Mouse (Mus musculus): ENCODE results near the gene Frmd4a. TPM values are rescaled to one million over a fixed set of nuclear protein-coding genes. Genes with fewer than 3 reads are reported as not detected.

Frmd4a gene
- polyA plus RNA-seq, 1 experiment from 2014 or later, result 33.1 TPM

GRCm38 (mm10) chr2:4435051-4435450, 417.5 kb downstream of the Frmd4a start:
- Histone ChIP-seq H3K27me3 (ENCODE audit: low read depth, poor library complexity, severe bottlenecking) (no peaks in the 10 kb centered on the region), H3K4me1 (peaks cover 33% of the 10 kb centered on the region)
- WGBS, result 90% methylated on average over 8 of the region's 8 CpGs

GRCm38 (mm10) chr2:4436361-4437231, 419.1 kb downstream of the Frmd4a start:
- Histone ChIP-seq H3K36me3 (peaks cover 72% of the 10 kb centered on the region), H3K27ac (replicated peaks) (peak overlapping the region; percentile 79), H3K4me1 (peaks cover 39% of the 10 kb centered on the region), H3K4me3 (no peak overlapping the region), H3K27me3 (ENCODE audit: low read depth, poor library complexity, severe bottlenecking) (no peaks in the 10 kb centered on the region), H3K9me3 (replicated peaks) (no peaks in the 10 kb centered on the region)
- WGBS, result 77% methylated on average over 19 of the region's 19 CpGs
- peak; percentile 50 for DNase-seq (ENCODE audit: low spot score)

More at GRCm38 (mm10) chr2:4435051-4435450, 417.5 kb downstream of the Frmd4a start:
- H3K36me3 ChIP-seq, result peaks cover 73% of the 10 kb centered on the region
- H3K9me3 ChIP-seq (replicated peaks), result no peaks in the 10 kb centered on the region
- no peak overlapping the region for H3K4me3 ChIP-seq
- peak overlapping the region; percentile 79; the same call in 1 of the 2 replicates for H3K27ac ChIP-seq (replicated peaks)
- no peak for DNase-seq (ENCODE audit: low spot score)

GRCm38 (mm10) chr2:4438739-4439138, 421.2 kb downstream of the Frmd4a start:
- H3K4me3 ChIP-seq, result no peak overlapping the region
- no peaks in the 10 kb centered on the region for H3K9me3 ChIP-seq (replicated peaks)
- H3K27ac ChIP-seq (replicated peaks), result no peak overlapping the region
- H3K4me1 ChIP-seq, result peaks cover 41% of the 10 kb centered on the region
- H3K27me3 ChIP-seq (ENCODE audit: low read depth, poor library complexity, severe bottlenecking), result no peaks in the 10 kb centered on the region
- 69% methylated on average over 7 of the region's 7 CpGs for WGBS
- no peak for DNase-seq (ENCODE audit: low spot score)
- peaks cover 66% of the 10 kb centered on the region for H3K36me3 ChIP-seq

- H3K36me3 ChIP-seq, result peaks cover 60% of the 10 kb centered on the region
Measured at GRCm38 (mm10) chr2:4439909-4440308, 422.4 kb downstream of the Frmd4a start.

GRCm38 (mm10) chr2:4441840-4442239, 424.3 kb downstream of the Frmd4a start:
- H3K36me3 ChIP-seq, result peaks cover 54% of the 10 kb centered on the region
- no peak overlapping the region for H3K4me3 ChIP-seq
- peaks cover 27% of the 10 kb centered on the region for H3K4me1 ChIP-seq
- no peak overlapping the region for H3K27ac ChIP-seq (replicated peaks)
- no peaks in the 10 kb centered on the region for H3K27me3 ChIP-seq (ENCODE audit: low read depth, poor library complexity, severe bottlenecking)
- no peaks in the 10 kb centered on the region for H3K9me3 ChIP-seq (replicated peaks)
- WGBS, result 96% methylated on average over 4 of the region's 4 CpGs
- no peak for DNase-seq (ENCODE audit: low spot score)

More at GRCm38 (mm10) chr2:4439909-4440308, 422.4 kb downstream of the Frmd4a start:
- Histone ChIP-seq H3K9me3 (replicated peaks) (no peaks in the 10 kb centered on the region), H3K27me3 (ENCODE audit: low read depth, poor library complexity, severe bottlenecking) (no peaks in the 10 kb centered on the region), H3K4me1 (peaks cover 41% of the 10 kb centered on the region), H3K4me3 (no peak overlapping the region), H3K27ac (replicated peaks) (no peak overlapping the region)
- 81% methylated on average over 4 of the region's 4 CpGs for WGBS
- DNase-seq (ENCODE audit: low spot score), result no peak

DNA sequence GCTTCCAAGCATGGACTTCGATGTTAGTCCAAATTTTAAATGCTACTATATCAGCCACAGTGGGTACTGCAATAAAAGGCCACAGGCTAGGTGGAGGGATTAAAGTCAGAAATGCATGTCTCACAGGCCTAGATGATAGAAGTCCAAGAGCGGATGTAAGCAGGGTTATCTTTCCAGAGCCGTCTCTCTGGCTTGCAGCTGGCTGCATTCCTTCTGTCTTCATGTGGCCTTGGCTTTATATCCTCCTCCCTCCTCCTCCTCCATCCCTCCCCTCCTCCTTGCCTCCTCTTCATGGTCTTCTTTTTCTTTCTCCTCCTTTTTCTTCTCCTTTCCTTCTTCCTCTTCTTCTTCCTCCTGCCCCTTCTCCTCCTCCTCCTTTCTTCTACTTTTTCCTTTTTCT, 427.2 kb downstream of the Frmd4a start:
- Histone ChIP-seq H3K4me1 (peaks cover 9% of the 10 kb centered on the region), H3K9me3 (replicated peaks) (no peaks in the 10 kb centered on the region), H3K4me3 (no peak overlapping the region), H3K27ac (replicated peaks) (no peak overlapping the region), H3K36me3 (peaks cover 51% of the 10 kb centered on the region), H3K27me3 (ENCODE audit: low read depth, poor library complexity, severe bottlenecking) (no peaks in the 10 kb centered on the region)
- WGBS, result 88% methylated on average over 3 of the region's 3 CpGs
- DNase-seq (ENCODE audit: low spot score), result no peak

DNA sequence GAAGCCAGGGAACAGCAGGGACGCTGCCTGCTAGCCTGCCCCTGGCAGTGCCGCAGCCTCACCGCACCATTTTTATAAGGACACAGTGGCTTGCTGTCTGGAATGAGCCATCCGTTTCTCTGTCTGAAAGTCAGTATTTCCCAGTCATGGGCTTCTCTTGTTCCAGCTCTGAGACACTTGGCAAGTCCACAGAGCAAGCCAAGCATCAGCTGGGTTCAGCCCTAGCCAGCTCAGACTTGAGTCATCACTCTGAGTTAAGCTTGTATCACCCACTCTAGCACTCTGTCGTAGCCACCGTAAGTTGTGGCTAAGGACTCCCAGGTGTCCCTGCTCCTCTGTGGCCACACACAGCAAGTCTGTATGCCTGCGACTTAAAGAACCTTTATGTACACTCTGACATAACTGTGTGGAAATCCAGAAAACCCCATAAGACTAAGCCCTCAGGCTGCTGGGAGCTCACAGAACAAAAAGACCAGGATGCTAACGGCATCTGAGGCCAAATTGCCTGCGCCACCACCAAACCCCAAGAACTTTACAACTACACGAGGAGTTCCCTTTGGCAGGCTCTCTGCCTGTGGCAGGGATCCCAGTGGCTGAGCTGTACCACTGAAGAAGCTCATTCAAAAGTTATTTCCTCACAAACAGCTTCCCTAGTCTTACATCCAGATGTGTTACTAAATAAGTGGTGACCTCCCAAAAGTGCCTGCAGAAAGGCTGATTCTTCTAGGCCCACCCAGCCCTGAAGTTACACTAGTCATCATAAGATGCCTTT, 428.3 kb downstream of the Frmd4a start:
- peaks cover 18% of the 10 kb centered on the region for H3K4me1 ChIP-seq
- no peak for DNase-seq (ENCODE audit: low spot score)
- H3K4me3 ChIP-seq, result no peak overlapping the region
- no peaks in the 10 kb centered on the region; the same call in 1 of the 2 replicates for H3K27me3 ChIP-seq (ENCODE audit: low read depth, poor library complexity, severe bottlenecking)
- H3K36me3 ChIP-seq, result peaks cover 47% of the 10 kb centered on the region
- H3K9me3 ChIP-seq (replicated peaks), result no peaks in the 10 kb centered on the region
- WGBS, result 89% methylated on average over 10 of the region's 10 CpGs
- H3K27ac ChIP-seq (replicated peaks), result 0 out of 2 replicates have a peak overlapping the region, but pooled peaks have one; percentile 9

DNA sequence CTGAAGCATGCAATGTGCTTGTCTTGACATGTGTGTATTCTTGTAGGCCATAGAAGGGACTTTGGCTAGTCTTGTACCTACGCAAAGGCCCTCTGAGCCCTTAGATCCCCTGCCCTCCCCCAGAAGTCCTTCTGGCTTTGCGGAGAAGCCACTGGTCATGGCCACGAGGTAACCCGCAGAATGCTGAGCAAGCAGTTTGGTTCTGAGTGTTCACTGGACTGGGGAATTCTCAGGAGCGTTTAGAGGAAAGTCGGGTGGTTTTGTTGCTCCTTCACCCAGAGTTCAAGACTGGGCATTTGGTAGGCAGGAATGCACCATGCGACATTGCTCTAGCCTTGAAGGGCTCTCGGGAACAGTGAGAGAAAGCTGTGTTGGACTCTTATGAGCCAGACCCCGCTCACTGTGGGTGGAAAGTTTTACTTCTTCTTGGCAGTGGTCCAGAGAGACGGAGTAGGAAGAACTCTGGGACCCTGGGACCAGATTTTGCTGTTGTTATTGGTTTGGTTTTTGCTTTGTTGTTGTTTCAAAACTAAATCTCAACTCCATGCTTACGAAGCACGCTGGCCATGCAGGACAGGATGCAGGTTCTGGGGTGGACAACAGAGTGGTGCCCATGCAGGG, 432.5 kb downstream of the Frmd4a start:
- Histone ChIP-seq H3K36me3 (peaks cover 21% of the 10 kb centered on the region), H3K4me3 (no peak overlapping the region), H3K9me3 (replicated peaks) (no peaks in the 10 kb centered on the region), H3K4me1 (peaks cover 54% of the 10 kb centered on the region), H3K27ac (replicated peaks) (peak overlapping the region; percentile 28; the same call in 1 of the 2 replicates), H3K27me3 (ENCODE audit: low read depth, poor library complexity, severe bottlenecking) (no peaks in the 10 kb centered on the region; the same call in 1 of the 2 replicates)
- 93% methylated on average over 12 of the region's 12 CpGs for WGBS
- no peak for DNase-seq (ENCODE audit: low spot score)

GRCm38 (mm10) chr2:4452590-4453400, 435.3 kb downstream of the Frmd4a start:
- H3K4me3 ChIP-seq, result no peak overlapping the region
- H3K9me3 ChIP-seq (replicated peaks), result no peaks in the 10 kb centered on the region
- peak; percentile 86 for DNase-seq (ENCODE audit: low spot score)
- peaks cover 13% of the 10 kb centered on the region; the same call in 1 of the 2 replicates for H3K36me3 ChIP-seq
- H3K27me3 ChIP-seq (ENCODE audit: low read depth, poor library complexity, severe bottlenecking), result no peaks in the 10 kb centered on the region; the same call in 1 of the 2 replicates
- WGBS, result 31% methylated on average over 12 of the region's 12 CpGs
- peak overlapping the region; percentile 85 for H3K27ac ChIP-seq (replicated peaks)
- peaks cover 78% of the 10 kb centered on the region for H3K4me1 ChIP-seq

DNA sequence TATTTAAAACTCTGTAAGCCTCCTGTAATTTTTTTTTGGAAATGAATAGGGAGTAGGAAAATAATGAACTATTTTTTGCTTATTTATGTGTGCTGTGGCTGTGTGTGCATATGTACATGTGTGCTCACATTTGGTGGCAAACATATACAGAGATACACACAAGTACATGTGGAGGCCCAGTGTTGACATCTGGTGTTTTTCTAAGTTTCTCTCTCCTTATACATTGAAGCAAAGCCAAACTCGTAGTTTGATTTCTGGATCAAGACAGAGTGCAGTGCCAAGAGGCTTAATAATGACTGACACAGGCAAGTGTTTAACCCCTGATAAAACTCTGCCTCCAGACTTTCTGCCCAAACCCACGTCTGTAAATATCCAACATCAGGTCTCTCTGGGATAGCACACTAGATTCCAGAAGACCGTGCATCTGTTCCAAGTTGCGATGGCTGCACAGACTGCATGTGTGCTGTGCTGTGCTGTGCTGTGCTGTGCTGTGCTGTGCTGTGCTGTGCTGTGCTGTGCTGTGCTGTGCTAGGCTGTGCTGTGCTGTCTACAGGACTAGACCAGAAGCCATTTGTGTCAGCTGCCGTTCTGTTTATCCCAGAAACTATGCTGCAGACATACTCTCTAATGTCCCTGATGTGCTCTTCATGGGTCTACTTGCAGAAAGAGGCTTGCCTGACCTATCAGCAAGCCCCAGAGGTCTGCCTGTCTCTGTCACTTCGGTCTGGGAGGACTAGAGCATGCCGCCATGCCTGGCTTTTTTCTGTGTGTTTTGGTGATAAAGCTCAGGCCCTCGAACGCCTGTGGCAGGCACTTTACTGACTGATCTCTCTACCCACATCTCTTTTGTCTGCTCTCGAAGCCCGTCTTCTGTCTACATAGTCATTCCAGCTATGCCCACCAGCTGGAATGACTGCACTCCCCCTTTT, 437.8 kb downstream of the Frmd4a start:
- WGBS, result 76% methylated on average over 11 of the region's 11 CpGs
- Histone ChIP-seq H3K4me3 (no peak overlapping the region), H3K9me3 (replicated peaks) (no peaks in the 10 kb centered on the region), H3K4me1 (peaks cover 96% of the 10 kb centered on the region), H3K36me3 (peaks cover 4% of the 10 kb centered on the region; the same call in 1 of the 2 replicates), H3K27me3 (ENCODE audit: low read depth, poor library complexity, severe bottlenecking) (no peaks in the 10 kb centered on the region), H3K27ac (replicated peaks) (peak overlapping the region; percentile 85)
- no peak for DNase-seq (ENCODE audit: low spot score)

DNA sequence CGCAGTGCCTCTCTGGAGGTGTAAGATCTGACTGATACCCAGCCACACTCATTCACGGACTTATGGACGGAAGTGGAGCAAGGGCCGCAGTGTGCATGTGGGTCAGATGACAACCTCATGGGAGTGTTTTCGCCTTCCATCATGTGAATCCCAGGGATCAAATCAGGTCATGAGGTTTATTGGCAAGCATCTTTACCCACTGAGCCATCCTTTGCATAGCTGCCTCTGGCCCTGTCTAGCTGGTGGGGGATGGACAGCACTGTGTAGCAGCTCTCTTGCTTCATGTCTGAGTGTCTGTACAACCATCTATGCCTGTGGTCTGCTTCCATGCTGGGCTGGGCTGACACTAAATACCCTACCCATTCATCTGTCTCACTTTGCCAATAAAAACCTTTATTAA, 443.4 kb downstream of the Frmd4a start:
- 52% methylated on average over 5 of the region's 5 CpGs for WGBS
- Histone ChIP-seq H3K9me3 (replicated peaks) (no peaks in the 10 kb centered on the region), H3K4me1 (peaks cover 76% of the 10 kb centered on the region), H3K4me3 (no peak overlapping the region), H3K36me3 (peaks cover 14% of the 10 kb centered on the region), H3K27ac (replicated peaks) (peak overlapping the region; percentile 85), H3K27me3 (ENCODE audit: low read depth, poor library complexity, severe bottlenecking) (no peaks in the 10 kb centered on the region)
- peak; percentile 30 for DNase-seq (ENCODE audit: low spot score)

Data from midbrain, embryonic 10.5 days (tissue).